Mouse (Mus musculus) thymus, adult 2 months (tissue): ENCODE data around the gene Tmem269. TPM values are rescaled to one million over a fixed set of nuclear protein-coding genes. Genes with fewer than 3 reads are reported as not detected.

Experiments
- DNase-seq: peaks from one replicate; pipeline ENCODE4 v3.0.0; 2021
- H3K27ac ChIP-seq: fragments of 200-500 bp; 2 replicates; pipeline ENCODE4 v1.5.1; 2012; ENCODE audit warnings: low read length, control low read depth; ENCODE audit not compliant: control insufficient read depth, insufficient read depth
- H3K27me3 ChIP-seq: fragments of 200-500 bp; 2 replicates; pipeline ENCODE4 v1.6.1; 2012; ENCODE audit warnings: mild to moderate bottlenecking, low read length, moderate library complexity, mixed read lengths; ENCODE audit not compliant: control insufficient read depth, insufficient read depth
- H3K36me3 ChIP-seq: fragments of 200-500 bp; 2 replicates; pipeline ENCODE4 v1.6.1; 2012; ENCODE audit warnings: mild to moderate bottlenecking, low read length, moderate library complexity; ENCODE audit not compliant: control insufficient read depth, insufficient read depth
- H3K4me1 ChIP-seq: fragments of 200-500 bp; replicated peaks from 2 replicates; pipeline ENCODE4 v1.6.1; 2012; ENCODE audit warnings: low read length; ENCODE audit not compliant: control insufficient read depth, insufficient read depth
- H3K4me3 ChIP-seq: fragments of 200-500 bp; 2 replicates; pipeline ENCODE4 v1.5.1; 2012; ENCODE audit warnings: mild to moderate bottlenecking, low read length, control low read depth, moderate library complexity; ENCODE audit not compliant: control insufficient read depth, insufficient read depth
- CTCF ChIP-seq: fragments of 200-500 bp; IDR thresholded peaks from 2 replicates; pipeline ENCODE4 v1.5.1; 2012; ENCODE audit warnings: mild to moderate bottlenecking, control low read depth, low read length, moderate library complexity, borderline replicate concordance; ENCODE audit not compliant: control insufficient read depth, poor library complexity, insufficient read depth; ENCODE audit errors: extremely low read depth
- POLR2A ChIP-seq: fragments of 200-500 bp; IDR thresholded peaks from 2 replicates; pipeline ENCODE4 v1.6.1; 2012; ENCODE audit warnings: mild to moderate bottlenecking, low read length, control low read depth, moderate library complexity; ENCODE audit not compliant: control insufficient read depth, poor library complexity, insufficient read depth; ENCODE audit errors: extremely low read depth
- WGBS: fragments of 180-500 bp; shearing (Covaris S2); methylation state at CpG from one replicate; pipeline ENCODE4 v1.1.7; 2018; 5-methylcytosine and 5-hydroxymethylcytosine counted together
- polyA plus RNA-seq: library from polyadenylated mRNA; depleted of rRNA; stranded (reverse); fragments of >200 nt; gene quantifications from 2 replicates; pipeline ENCODE4 v1.2.3, GENCODE M21; 2012

The Tmem269 gene
- polyA plus RNA-seq, 1 experiment = not detected

DNA sequence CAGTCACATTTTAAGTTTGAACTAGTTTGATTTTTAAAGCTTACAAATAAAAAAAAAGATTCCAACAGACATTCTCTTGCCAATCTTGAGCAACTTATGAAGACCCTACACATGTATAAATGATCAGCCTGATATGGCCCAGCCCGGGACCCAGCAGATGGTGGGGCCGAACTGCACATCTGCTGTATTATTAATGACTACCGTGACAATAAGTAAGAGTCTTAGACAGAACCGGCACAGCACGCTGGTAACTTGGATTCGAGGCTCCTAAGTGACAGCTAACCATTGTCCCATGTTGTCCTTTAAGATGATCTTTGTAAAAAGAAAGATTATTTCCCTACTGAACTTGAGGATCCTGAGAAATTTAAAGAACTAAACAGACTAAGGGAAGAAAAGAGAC, 28.6 kb downstream of the Tmem269 start:
- Histone ChIP-seq H3K27ac (no peak overlapping the region), H3K4me3 (no peak overlapping the region), H3K4me1 (no peaks in the 10 kb centered on the region), H3K27me3 (no peaks in the 10 kb centered on the region), H3K36me3 (no peaks in the 10 kb centered on the region)
- no peak for TF ChIP-seq CTCF
- no peak for TF ChIP-seq POLR2A
- DNase-seq = no peak
- whole genome bisulfite sequencing = 95% methylated on average over 6 of the region's 6 CpGs

DNA sequence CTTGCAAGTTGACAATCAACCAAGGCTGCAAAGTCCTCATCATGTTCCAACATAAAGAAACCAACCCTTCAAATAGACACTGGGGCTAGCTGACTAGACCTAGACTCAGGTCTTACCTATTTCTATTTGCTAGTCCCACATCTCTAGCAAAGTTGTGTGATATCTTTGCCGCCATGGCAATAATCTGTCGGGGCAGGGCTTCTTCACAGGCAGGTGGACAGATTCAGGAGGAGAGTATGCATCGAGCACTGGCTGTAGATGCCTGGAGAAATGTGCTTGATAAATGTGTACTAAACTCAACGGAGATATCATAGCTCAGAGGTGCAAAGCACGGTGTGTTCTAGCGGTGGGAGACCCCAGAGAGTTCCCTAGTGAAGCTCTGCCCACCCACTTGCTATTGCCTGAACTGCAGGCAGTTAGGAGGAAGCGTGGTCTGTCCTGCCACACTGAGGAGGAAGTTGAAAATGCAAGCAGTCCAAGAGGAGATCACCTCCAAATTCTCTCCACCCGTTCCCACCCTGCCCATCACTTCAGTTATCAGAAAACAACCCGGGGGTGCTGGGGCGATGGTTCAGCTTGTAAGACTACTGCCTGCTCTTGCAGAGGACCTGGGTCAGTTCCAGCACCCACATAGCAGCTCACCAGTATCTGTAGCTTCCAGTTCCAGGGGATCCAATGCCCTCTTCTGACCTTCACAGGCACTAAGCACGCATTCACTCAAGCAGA, 29.8 kb downstream of the Tmem269 start:
- DNase-seq = no peak
- H3K27ac ChIP-seq = no peak overlapping the region
- no peak for TF ChIP-seq POLR2A
- TF ChIP-seq CTCF = no peak
- no peaks in the 10 kb centered on the region for H3K27me3 ChIP-seq
- H3K4me3 ChIP-seq = no peak overlapping the region
- H3K4me1 ChIP-seq = no peaks in the 10 kb centered on the region; the same call in 1 of the 2 replicates
- WGBS = 34% methylated on average over 11 of the region's 11 CpGs
- H3K36me3 ChIP-seq = no peaks in the 10 kb centered on the region

DNA sequence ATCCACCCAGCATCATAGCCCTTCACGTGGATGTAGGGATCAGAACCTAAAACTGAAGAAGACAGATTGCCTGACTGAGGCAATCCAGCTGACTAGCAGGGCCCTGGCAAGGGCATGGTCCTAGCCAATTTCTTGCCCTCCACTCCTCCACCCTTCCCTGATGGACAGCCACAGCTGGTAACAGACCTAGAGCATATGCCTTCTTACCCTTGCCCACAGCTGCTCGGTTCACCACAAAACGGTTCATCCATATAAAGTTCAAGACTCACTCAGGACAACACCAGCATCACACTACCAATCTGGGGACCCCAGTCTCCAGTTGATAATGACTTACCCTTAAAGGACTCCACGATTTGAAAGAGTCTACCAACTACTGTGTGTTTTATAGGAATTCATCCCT, 32.2 kb downstream of the Tmem269 start:
- H3K36me3 ChIP-seq = no peaks in the 10 kb centered on the region
- no peak overlapping the region for H3K27ac ChIP-seq
- 86% methylated on average over 4 of the region's 4 CpGs for WGBS
- H3K4me3 ChIP-seq = no peak overlapping the region
- H3K27me3 ChIP-seq = no peaks in the 10 kb centered on the region
- TF ChIP-seq POLR2A = no peak
- no peak for TF ChIP-seq CTCF
- no peak for DNase-seq
- H3K4me1 ChIP-seq = no peaks in the 10 kb centered on the region; the same call in 1 of the 2 replicates

DNA sequence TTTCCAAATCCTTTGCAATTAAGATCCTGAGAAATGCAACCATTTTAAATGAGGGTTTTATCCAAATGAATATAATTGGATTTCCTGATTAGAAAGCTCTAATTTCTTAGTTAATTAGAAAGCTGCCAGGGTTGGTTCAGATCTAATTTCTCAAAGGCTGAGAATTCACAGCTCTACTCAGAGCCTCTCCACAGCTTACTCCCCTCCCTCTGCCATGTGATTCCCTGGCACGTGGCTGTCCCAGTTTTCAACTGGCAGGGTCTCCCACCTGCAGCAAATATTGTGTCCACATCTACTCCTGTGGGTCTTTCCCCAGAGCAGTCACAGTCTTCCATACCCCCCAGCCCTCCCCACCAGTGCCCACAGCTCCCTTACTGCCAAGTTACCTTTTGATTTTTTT, 34.5 kb downstream of the Tmem269 start:
- Histone ChIP-seq H3K27ac (no peak overlapping the region), H3K4me3 (no peak overlapping the region), H3K4me1 (no peaks in the 10 kb centered on the region; the same call in 1 of the 2 replicates), H3K36me3 (no peaks in the 10 kb centered on the region), H3K27me3 (no peaks in the 10 kb centered on the region)
- no peak for DNase-seq
- no peak for TF ChIP-seq CTCF
- no peak for TF ChIP-seq POLR2A
- WGBS = 62% methylated on average over 1 of the region's 1 CpGs

DNA sequence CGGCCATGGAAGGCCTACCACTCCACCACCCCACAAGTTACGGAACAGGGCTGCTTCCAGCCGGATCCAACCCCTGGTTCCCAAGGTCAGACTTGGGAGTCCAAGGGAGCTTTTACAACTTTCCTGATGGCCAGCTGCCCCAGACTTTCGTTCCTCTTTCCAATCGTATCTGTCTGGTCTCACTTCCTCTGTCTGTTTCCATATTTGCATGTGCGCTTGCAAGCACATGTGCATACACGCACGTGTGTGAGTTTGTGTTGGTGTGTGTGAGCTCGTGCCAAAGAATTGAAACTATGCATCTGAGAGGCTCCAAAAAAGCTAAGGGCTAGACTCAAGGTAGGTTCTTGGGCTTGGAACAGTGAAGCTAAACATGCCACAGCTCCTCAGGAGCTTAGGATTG, 36.6 kb downstream of the Tmem269 start:
- WGBS = 48% methylated on average over 9 of the region's 9 CpGs
- DNase-seq = no peak
- no peak for TF ChIP-seq POLR2A
- TF ChIP-seq CTCF = no peak
- no peaks in the 10 kb centered on the region for H3K27me3 ChIP-seq
- no peaks in the 10 kb centered on the region; the same call in 1 of the 2 replicates for H3K4me1 ChIP-seq
- H3K36me3 ChIP-seq = no peaks in the 10 kb centered on the region
- no peak overlapping the region for H3K27ac ChIP-seq
- H3K4me3 ChIP-seq = no peak overlapping the region

DNA sequence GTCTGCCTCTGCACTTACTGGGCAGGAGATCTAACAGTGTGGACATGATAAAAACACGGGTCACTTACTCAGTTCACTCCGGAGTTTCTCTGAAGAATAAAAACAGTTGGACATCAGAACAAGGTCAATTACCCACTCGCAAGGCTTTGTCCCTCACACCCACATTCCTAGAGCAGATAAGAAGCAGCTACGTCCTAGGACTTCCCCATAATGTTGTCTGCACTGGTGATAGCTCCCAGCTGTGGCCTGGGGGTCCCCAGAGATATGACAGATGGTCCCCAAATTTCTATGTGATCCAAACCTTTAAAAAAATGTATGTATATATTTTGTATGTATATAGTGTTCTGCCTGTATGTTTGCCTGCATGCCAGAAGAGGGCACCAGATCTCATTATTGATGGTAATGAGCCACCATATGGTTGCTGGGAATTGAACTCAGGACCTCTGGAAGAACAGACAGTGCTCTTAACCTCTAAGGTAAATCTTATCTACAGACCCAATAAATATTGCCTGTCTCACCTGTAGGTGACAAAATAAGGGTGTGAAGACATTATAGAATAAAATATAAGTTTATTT, 37.8 kb downstream of the Tmem269 start:
- no peak for TF ChIP-seq CTCF
- TF ChIP-seq POLR2A = no peak
- WGBS = 82% methylated on average over 4 of the region's 4 CpGs
- no peak for DNase-seq
- no peak overlapping the region for H3K4me3 ChIP-seq
- no peaks in the 10 kb centered on the region; the same call in 1 of the 2 replicates for H3K4me1 ChIP-seq
- no peak overlapping the region for H3K27ac ChIP-seq
- no peaks in the 10 kb centered on the region for H3K36me3 ChIP-seq
- H3K27me3 ChIP-seq = no peaks in the 10 kb centered on the region
